Comparison of ENCODE assay signal across 26 mouse cellular contexts in the genomic region with DNA sequence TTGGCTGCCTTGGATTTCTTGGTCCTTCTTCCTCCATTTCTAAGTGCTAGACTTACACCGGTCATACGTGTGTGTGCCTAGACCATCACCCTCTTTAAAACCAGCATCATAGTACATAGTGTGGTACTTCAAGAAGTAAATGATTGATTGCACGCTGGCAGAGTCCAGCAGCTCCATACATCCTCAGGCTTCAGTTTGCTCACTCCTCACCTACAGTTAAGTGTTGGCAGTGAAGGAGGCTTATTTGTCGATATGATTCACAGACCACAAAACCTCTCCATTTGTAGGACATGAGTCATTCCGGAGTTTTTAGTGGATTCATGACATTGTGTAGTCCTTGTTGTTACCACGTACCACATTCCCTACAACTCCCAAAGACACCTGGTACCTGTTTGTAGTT. TPM values are rescaled to one million over a fixed set of nuclear protein-coding genes. Genes with fewer than 3 reads are reported as not detected.
DNase-seq lines count a peak whose midpoint lies in the region; ATAC-seq and TF ChIP-seq lines count a peak whose summit lies in the region.
"Had no signal": no experiment of that assay in that cellular context is flagged by ENCODE, and none has a peak within 500 bp of the region (broad histone marks: within the 10 kb centered on the region; RNA-seq: fewer than 3 reads in every experiment).

No protein-coding gene starts in this region.

- H3K27me3 ChIP-seq in kidney, embryonic 16.5 days (ENCODE audit: insufficient read depth, low read length): no peaks in the 10 kb centered on the region
- H3K27me3 ChIP-seq in kidney, embryonic 15.5 days: no peaks in the 10 kb centered on the region
- H3K27me3 ChIP-seq in lung, postnatal 0 days (replicated peaks; ENCODE audit: insufficient read depth, low read length): no peaks in the 10 kb centered on the region
- H3K27me3 ChIP-seq: embryonic facial prominence, embryonic 13.5 days; limb, embryonic 12.5 days; liver, embryonic 15.5 days; midbrain, embryonic 13.5 days had no signal

- 0 out of 2 replicates have a peak, but pooled peaks have one; percentile 14 for TF ChIP-seq CTCF in lung, postnatal 0 days (IDR thresholded peaks at IDR 0.05)
- no peak for TF ChIP-seq CTCF in embryonic fibroblast, embryonic 13.5 days (IDR thresholded peaks at IDR 0.05; ENCODE audit: borderline replicate concordance, insufficient read depth, low read length)

- H3K9ac ChIP-seq in kidney, embryonic 16.5 days (replicated peaks; ENCODE audit: low read length): no peak overlapping the region
- H3K9ac ChIP-seq in kidney, embryonic 15.5 days: no peak overlapping the region
- H3K9ac ChIP-seq in lung, postnatal 0 days (replicated peaks; ENCODE audit: low read depth): no peak overlapping the region
- H3K9ac ChIP-seq: embryonic facial prominence, embryonic 13.5 days; forebrain, postnatal 0 days; limb, embryonic 12.5 days; liver, embryonic 15.5 days; midbrain, embryonic 13.5 days had no signal

- 86% methylated on average over 6 of the region's 6 CpGs for WGBS in kidney, embryonic 16.5 days
- 84% methylated on average over 6 of the region's 6 CpGs for WGBS in kidney, embryonic 15.5 days
- WGBS in lung, postnatal 0 days: 53% methylated on average over 6 of the region's 6 CpGs

- H3K27ac ChIP-seq in kidney, embryonic 16.5 days (ENCODE audit: low read length): no peak overlapping the region
- H3K27ac ChIP-seq in kidney, embryonic 15.5 days: no peak overlapping the region
- peak overlapping the region; percentile 84 for H3K27ac ChIP-seq in lung, postnatal 0 days (ENCODE audit: low read length)
- peak overlapping the region; percentile 29; the same call in 1 of the 2 replicates for H3K27ac ChIP-seq in embryonic fibroblast, embryonic 13.5 days (ENCODE audit: insufficient read depth, low read length)
- H3K27ac ChIP-seq: embryonic facial prominence, embryonic 13.5 days; layer of hippocampus, adult 2 months; left cerebral cortex, adult 2 months; limb, embryonic 12.5 days; liver, embryonic 15.5 days; midbrain, embryonic 13.5 days had no signal

- ATAC-seq in kidney, embryonic 16.5 days (ENCODE audit: low FRiP score, low TSS enrichment): peak; percentile 56; the same call in 1 of the 2 replicates
- ATAC-seq in kidney, embryonic 15.5 days (replicated peaks; ENCODE audit: low FRiP score): no peak
- peak; percentile 93 for ATAC-seq in lung, postnatal 0 days
- ATAC-seq: forebrain, postnatal 0 days; hindbrain, embryonic 16.5 days; midbrain, embryonic 13.5 days had no signal

- peak; percentile 90 for DNase-seq in lung, postnatal 0 days (ENCODE audit: low spot score)
- DNase-seq in lung, postnatal 4 days: no peak
- no peak for DNase-seq in yolk sac, embryonic 10.5 days (ENCODE audit: low spot score)
- no peak for DNase-seq in heart, postnatal 4 days
- DNase-seq: adrenal gland, postnatal 25 days; cerebellum, adult 11-12 months; cerebellum, postnatal 10 days; forebrain, postnatal 0 days; gastrocnemius, postnatal 10 days; heart, postnatal 14 days; kidney, adult 9 months; lung, postnatal 36 days; thymus, postnatal 25 days had no signal

- TF ChIP-seq EP300 in lung, postnatal 0 days (IDR thresholded peaks at IDR 0.05): peak; percentile 89

- no peak for TF ChIP-seq POLR2A in embryonic fibroblast, embryonic 13.5 days (IDR thresholded peaks at IDR 0.05; ENCODE audit: low read depth, low read length)

- H3K4me2 ChIP-seq in kidney, embryonic 16.5 days (replicated peaks; ENCODE audit: low read depth, low read length): no peak overlapping the region
- no peak overlapping the region for H3K4me2 ChIP-seq in kidney, embryonic 15.5 days
- no peak overlapping the region for H3K4me2 ChIP-seq in lung, postnatal 0 days (replicated peaks; ENCODE audit: low read depth, low read length)
- H3K4me2 ChIP-seq: embryonic facial prominence, embryonic 13.5 days; limb, embryonic 12.5 days; liver, embryonic 15.5 days; midbrain, embryonic 13.5 days had no signal

- H3K4me3 ChIP-seq in kidney, embryonic 16.5 days (ENCODE audit: low read length): no peak overlapping the region
- H3K4me3 ChIP-seq in kidney, embryonic 15.5 days (replicated peaks): no peak overlapping the region
- H3K4me3 ChIP-seq in lung, postnatal 0 days (ENCODE audit: low read depth, low read length): no peak overlapping the region
- H3K4me3 ChIP-seq in embryonic fibroblast, embryonic 13.5 days (ENCODE audit: insufficient read depth, low read length): no peak overlapping the region
- H3K4me3 ChIP-seq: embryonic facial prominence, embryonic 13.5 days; erythroblast, embryonic 14.5 days; layer of hippocampus, adult 2 months; left cerebral cortex, adult 2 months; limb, embryonic 12.5 days; liver, embryonic 15.5 days; megakaryocyte, embryonic 14.5 days; midbrain, embryonic 13.5 days had no signal

- H3K36me3 ChIP-seq in kidney, embryonic 16.5 days (ENCODE audit: insufficient read depth, low read length): peaks cover 23% of the 10 kb centered on the region
- peaks cover 34% of the 10 kb centered on the region for H3K36me3 ChIP-seq in kidney, embryonic 15.5 days
- peaks cover 11% of the 10 kb centered on the region; the same call in 1 of the 2 replicates for H3K36me3 ChIP-seq in lung, postnatal 0 days (ENCODE audit: insufficient read depth, low read length)
- H3K36me3 ChIP-seq: G1E; liver, embryonic 15.5 days; midbrain, embryonic 13.5 days had no signal

- H3K4me1 ChIP-seq in kidney, embryonic 16.5 days (ENCODE audit: insufficient read depth, low read length): peaks cover 5% of the 10 kb centered on the region; the same call in 1 of the 2 replicates
- H3K4me1 ChIP-seq in kidney, embryonic 15.5 days: peaks cover 11% of the 10 kb centered on the region
- peaks cover 5% of the 10 kb centered on the region; the same call in 1 of the 2 replicates for H3K4me1 ChIP-seq in lung, postnatal 0 days (ENCODE audit: insufficient read depth, low read depth, low read length)
- H3K4me1 ChIP-seq in embryonic fibroblast, embryonic 13.5 days (ENCODE audit: control insufficient read depth, insufficient read depth, low read length): peaks cover 15% of the 10 kb centered on the region
- H3K4me1 ChIP-seq: liver, embryonic 15.5 days; megakaryocyte, embryonic 14.5 days had no signal

- H3K9me3 ChIP-seq in kidney, embryonic 16.5 days (ENCODE audit: low read length): no peaks in the 10 kb centered on the region
- no peaks in the 10 kb centered on the region for H3K9me3 ChIP-seq in kidney, embryonic 15.5 days (replicated peaks)
- no peaks in the 10 kb centered on the region for H3K9me3 ChIP-seq in lung, postnatal 0 days (ENCODE audit: low read length)
- H3K9me3 ChIP-seq: embryonic facial prominence, embryonic 13.5 days; limb, embryonic 12.5 days; liver, embryonic 15.5 days; megakaryocyte, embryonic 14.5 days; midbrain, embryonic 13.5 days had no signal

RNA-seq across cellular contexts. Expression of a gene that starts 58.6 kb away (rescaled TPM):
- polyA plus RNA-seq in kidney, embryonic 16.5 days (2015; fragmentation: Nextera tagmentation; extraction: Ambion mirVana): 170 and 177 TPM in 2 replicates
- 163 and 184 TPM in 2 replicates for polyA plus RNA-seq in kidney, embryonic 15.5 days (2015; fragmentation: Nextera tagmentation; extraction: Ambion mirVana)
- polyA plus RNA-seq in lung, postnatal 0 days (2015; fragmentation: Nextera tagmentation; extraction: Ambion mirVana): 108 and 118 TPM in 2 replicates
- 107 and 122 TPM in 2 replicates for polyA plus RNA-seq in embryonic fibroblast, embryonic 13.5 days (2011; ENCODE audit: insufficient read length, low read depth, missing spikeins)
- total RNA-seq in heart, postnatal 4 days (2021): 100 to 1,000 TPM; 120 to 123 TPM

Comparison
In these comparisons a context has a peak if more than half of its experiments do, and no peak if none do; other contexts are left out.
1. H3K27ac ChIP-seq: peak in lung, postnatal 0 days (single experiment) and embryonic fibroblast, embryonic 13.5 days (single experiment); none in kidney, embryonic 16.5 days (single experiment) and kidney, embryonic 15.5 days (single experiment).